Mouse (Mus musculus) neural tube, embryonic 12.5 days (tissue): Measurements from ENCODE around the gene Klhl35. TPM values are rescaled to one million over a fixed set of nuclear protein-coding genes. Genes with fewer than 3 reads are reported as not detected.

Source experiments
- ATAC-seq: fragments of 200-750 bp; cut with Nextera tagmentation; 2 replicates; pipeline ENCODE4 v1.8.0; 2017; ENCODE audit warnings: low read depth, mild to moderate bottlenecking, moderate TSS enrichment, moderate library complexity; ENCODE audit not compliant: low FRiP score
- H3K27ac ChIP-seq: fragments of 300-500 bp; sonication (generic); 2 replicates; pipeline ENCODE4 v1.5.1; 2016
- H3K27me3 ChIP-seq: fragments of 300-500 bp; sonication (generic); replicated peaks from 2 replicates; pipeline ENCODE4 v1.6.1; 2016; ENCODE audit warnings: mild to moderate bottlenecking
- H3K36me3 ChIP-seq: fragments of 300-500 bp; sonication (generic); 2 replicates; pipeline ENCODE4 v1.6.1; 2016; ENCODE audit warnings: mild to moderate bottlenecking
- H3K4me1 ChIP-seq: fragments of 300-500 bp; sonication (generic); 2 replicates; pipeline ENCODE4 v1.6.1; 2016
- H3K4me2 ChIP-seq: fragments of 300-500 bp; sonication (generic); replicated peaks from 2 replicates; pipeline ENCODE4 v1.6.1; 2016; ENCODE audit warnings: mild to moderate bottlenecking
- H3K4me3 ChIP-seq: fragments of 300-500 bp; sonication (generic); 2 replicates; pipeline ENCODE4 v1.5.1; 2016
- H3K9ac ChIP-seq: fragments of 300-500 bp; sonication (generic); 2 replicates; pipeline ENCODE4 v1.6.1; 2016; ENCODE audit warnings: mild to moderate bottlenecking
- H3K9me3 ChIP-seq: fragments of 300-500 bp; sonication (generic); 2 replicates; pipeline ENCODE4 v1.6.1; 2016; ENCODE audit warnings: mild to moderate bottlenecking
- WGBS: fragments of 180-500 bp; shearing (Covaris S2); methylation state at CpG from one replicate; pipeline ENCODE4 v1.1.7; 2016; 5-methylcytosine and 5-hydroxymethylcytosine counted together
- polyA plus RNA-seq: library from polyadenylated mRNA; unstranded; fragments of >200 nt; fragmentation: Nextera tagmentation; extraction: Ambion mirVana; gene quantifications from 2 replicates; pipeline ENCODE4 v1.2.1, GENCODE M21; 2016

The Klhl35 gene
- polyA plus RNA-seq, 1 experiment from 2014 or later: 46.9 TPM

DNA sequence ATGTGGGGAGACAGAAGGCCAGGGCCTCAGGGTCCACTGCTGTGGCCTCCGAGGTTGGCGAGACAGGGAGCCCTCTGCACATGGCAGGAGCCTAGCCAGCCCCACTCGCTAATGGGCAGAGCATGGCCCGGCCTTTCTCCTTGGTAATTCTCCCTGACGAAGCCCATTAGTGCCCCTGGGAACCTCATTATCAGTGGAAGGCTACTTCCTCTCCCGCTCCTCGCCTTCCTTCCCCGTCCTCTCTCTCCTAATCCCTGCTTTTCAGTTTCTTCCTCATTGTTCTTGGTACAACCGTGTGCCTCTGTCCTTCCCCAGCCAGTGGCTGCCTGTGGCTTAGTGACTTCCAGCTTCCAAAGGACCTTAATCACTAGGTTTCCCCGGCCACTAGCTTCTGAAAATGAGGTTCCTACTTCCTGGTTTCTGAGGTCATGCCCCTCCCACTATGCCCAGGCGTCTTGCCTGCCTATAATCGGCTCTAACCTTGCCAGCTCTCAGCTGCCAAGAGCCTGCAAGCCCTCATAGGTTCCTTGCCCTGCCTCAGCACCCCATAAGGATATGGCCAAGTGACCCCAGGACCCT, 31.0 kb upstream of the Klhl35 start:
- no peak overlapping the region for H3K4me3 ChIP-seq
- 51% methylated on average over 12 of the region's 12 CpGs for WGBS
- H3K9ac ChIP-seq: no peak overlapping the region
- no peak overlapping the region for H3K27ac ChIP-seq
- ATAC-seq: no peak
- H3K9me3 ChIP-seq: no peaks in the 10 kb centered on the region
- H3K27me3 ChIP-seq: no peaks in the 10 kb centered on the region
- peaks cover 6% of the 10 kb centered on the region for H3K36me3 ChIP-seq
- no peak overlapping the region for H3K4me2 ChIP-seq
- H3K4me1 ChIP-seq: peaks cover 32% of the 10 kb centered on the region

DNA sequence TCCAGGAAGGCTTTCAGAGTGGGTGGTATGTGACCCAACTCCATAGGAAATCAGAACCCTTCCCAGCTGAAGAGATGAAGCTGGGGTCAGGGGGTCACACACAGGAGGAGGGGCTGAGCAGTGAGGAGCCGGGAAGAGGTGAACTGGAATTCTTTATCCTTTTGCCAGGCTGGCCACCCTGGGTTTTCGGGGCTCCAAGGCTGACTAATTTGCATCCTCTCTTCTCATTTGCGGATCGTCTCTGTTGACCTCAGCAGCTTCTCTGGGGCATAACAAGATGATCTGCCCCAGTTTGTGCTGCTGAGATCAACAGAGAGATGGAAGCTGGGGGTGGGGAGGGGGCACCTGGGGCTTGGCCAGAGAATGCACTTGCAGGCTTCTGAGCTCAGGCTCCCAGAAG, 29.3 kb upstream of the Klhl35 start:
- Histone ChIP-seq H3K4me1 (peaks cover 36% of the 10 kb centered on the region), H3K27ac (no peak overlapping the region)

DNA sequence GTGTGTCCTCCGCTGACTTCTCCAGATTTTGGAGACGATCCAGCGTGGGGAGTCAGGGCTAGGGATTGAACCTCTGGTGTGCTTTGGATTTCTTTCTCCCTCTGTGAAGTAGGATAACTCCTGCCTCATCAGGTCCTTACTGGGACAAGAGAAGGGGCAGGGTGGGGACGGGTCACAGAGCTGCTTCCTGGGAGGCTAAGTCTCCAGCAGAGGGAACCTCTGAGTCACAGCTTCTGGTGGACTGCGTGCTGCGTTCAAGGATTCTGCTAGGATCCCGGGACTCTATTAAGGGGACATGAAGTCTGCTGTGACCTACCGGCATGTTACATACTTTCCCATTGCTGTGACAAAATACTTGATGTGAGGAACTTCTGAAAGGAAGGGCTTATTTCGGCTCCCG, 26.9 kb upstream of the Klhl35 start:
- peaks cover 7% of the 10 kb centered on the region for H3K36me3 ChIP-seq
- no peaks in the 10 kb centered on the region for H3K27me3 ChIP-seq
- no peaks in the 10 kb centered on the region for H3K9me3 ChIP-seq
- no peak overlapping the region for H3K9ac ChIP-seq
- H3K4me1 ChIP-seq: peaks cover 32% of the 10 kb centered on the region
- no peak overlapping the region for H3K4me2 ChIP-seq
- ATAC-seq: no peak
- WGBS: 72% methylated on average over 10 of the region's 10 CpGs
- H3K27ac ChIP-seq: no peak overlapping the region
- H3K4me3 ChIP-seq: no peak overlapping the region

More for the DNA sequence above, 29.3 kb upstream of the Klhl35 start:
- Histone ChIP-seq H3K27me3 (no peaks in the 10 kb centered on the region), H3K36me3 (peaks cover 4% of the 10 kb centered on the region; the same call in 1 of the 2 replicates), H3K9ac (no peak overlapping the region), H3K4me3 (no peak overlapping the region), H3K9me3 (no peaks in the 10 kb centered on the region), H3K4me2 (no peak overlapping the region)
- WGBS: under 1% methylated on average over 4 of the region's 4 CpGs
- ATAC-seq: no peak

- ATAC-seq: no peak
Measured at GRCm38 (mm10) chr7:99441534-99442072, 24.2 kb upstream of the Klhl35 start.

DNA sequence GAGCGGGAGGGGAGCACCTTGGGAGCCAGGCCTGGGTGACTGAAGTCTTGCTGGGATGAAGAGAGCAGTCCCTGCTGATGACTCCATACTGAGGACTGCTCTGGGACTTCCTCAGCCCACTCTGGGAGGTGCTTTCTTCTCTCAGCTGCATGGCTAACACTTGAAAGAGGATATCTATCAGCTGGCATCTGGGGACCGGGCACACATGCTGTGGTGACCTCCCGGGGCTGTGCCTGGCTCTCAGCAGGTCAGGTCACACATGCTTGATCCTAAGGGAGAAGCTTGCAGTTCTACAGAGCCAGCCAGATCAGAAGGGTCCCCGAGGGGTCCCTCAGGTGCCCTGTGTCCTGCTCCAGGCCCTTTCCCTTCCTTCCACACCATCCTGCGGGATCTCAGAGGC, 22.6 kb upstream of the Klhl35 start:
- Histone ChIP-seq H3K4me1 (peaks cover 26% of the 10 kb centered on the region), H3K4me2 (no peak overlapping the region), H3K4me3 (no peak overlapping the region), H3K27me3 (no peaks in the 10 kb centered on the region), H3K9me3 (no peaks in the 10 kb centered on the region), H3K27ac (0 out of 2 replicates have a peak overlapping the region, but pooled peaks have one; percentile 37), H3K36me3 (peaks cover 5% of the 10 kb centered on the region), H3K9ac (0 out of 2 replicates have a peak overlapping the region, but pooled peaks have one; percentile 26)
- WGBS: 61% methylated on average over 5 of the region's 5 CpGs
- no peak for ATAC-seq

More at GRCm38 (mm10) chr7:99441534-99442072, 24.2 kb upstream of the Klhl35 start:
- no peaks in the 10 kb centered on the region for H3K9me3 ChIP-seq
- no peak overlapping the region for H3K4me2 ChIP-seq
- no peak overlapping the region for H3K4me3 ChIP-seq
- H3K36me3 ChIP-seq: peaks cover 7% of the 10 kb centered on the region
- H3K9ac ChIP-seq: no peak overlapping the region
- WGBS: 22% methylated on average over 6 of the region's 6 CpGs
- peaks cover 26% of the 10 kb centered on the region for H3K4me1 ChIP-seq
- H3K27ac ChIP-seq: no peak overlapping the region
- H3K27me3 ChIP-seq: no peaks in the 10 kb centered on the region

DNA sequence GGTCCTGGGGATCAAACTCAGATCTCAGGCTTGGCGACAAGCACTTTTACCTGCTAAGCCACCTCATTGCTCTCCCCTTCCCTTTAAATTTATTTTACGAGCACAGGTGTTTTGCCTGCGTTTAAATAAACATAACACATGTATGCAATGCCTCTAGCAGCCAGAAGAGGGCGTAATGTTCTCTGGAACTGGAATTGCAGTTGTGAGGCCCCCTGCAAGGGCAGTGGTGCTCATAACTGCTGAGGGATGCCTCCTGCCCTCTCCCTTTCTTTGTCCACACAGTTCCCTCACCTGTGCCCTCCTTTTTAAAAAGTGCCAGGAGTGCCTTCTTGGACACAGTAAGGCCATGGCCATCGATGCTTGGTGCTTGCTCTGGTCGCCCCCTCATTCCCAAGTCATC, 21.8 kb upstream of the Klhl35 start:
- H3K4me1 ChIP-seq: peaks cover 30% of the 10 kb centered on the region

GRCm38 (mm10) chr7:99445833-99446232, 20.0 kb upstream of the Klhl35 start:
- no peaks in the 10 kb centered on the region for H3K27me3 ChIP-seq
- WGBS: 65% methylated on average over 2 of the region's 2 CpGs
- H3K27ac ChIP-seq: no peak overlapping the region
- no peak overlapping the region for H3K4me2 ChIP-seq
- H3K36me3 ChIP-seq: peaks cover 4% of the 10 kb centered on the region
- no peak overlapping the region for H3K4me3 ChIP-seq
- ATAC-seq: no peak
- peaks cover 39% of the 10 kb centered on the region for H3K4me1 ChIP-seq
- no peak overlapping the region for H3K9ac ChIP-seq
- H3K9me3 ChIP-seq: no peaks in the 10 kb centered on the region

More for the DNA sequence above, 21.8 kb upstream of the Klhl35 start:
- no peak overlapping the region for H3K4me3 ChIP-seq
- no peaks in the 10 kb centered on the region for H3K9me3 ChIP-seq
- WGBS: 69% methylated on average over 6 of the region's 6 CpGs
- H3K9ac ChIP-seq: no peak overlapping the region
- no peak overlapping the region for H3K27ac ChIP-seq
- no peak overlapping the region for H3K4me2 ChIP-seq
- no peak for ATAC-seq
- H3K27me3 ChIP-seq: no peaks in the 10 kb centered on the region
- H3K36me3 ChIP-seq: peaks cover 4% of the 10 kb centered on the region

- no peak overlapping the region for H3K4me2 ChIP-seq
- H3K9me3 ChIP-seq: no peaks in the 10 kb centered on the region
- H3K9ac ChIP-seq: no peak overlapping the region
- no peak overlapping the region for H3K4me3 ChIP-seq
- WGBS: 47% methylated on average over 5 of the region's 5 CpGs
- peaks cover 25% of the 10 kb centered on the region for H3K4me1 ChIP-seq
- ATAC-seq: no peak
- no peaks in the 10 kb centered on the region for H3K27me3 ChIP-seq
- no peaks in the 10 kb centered on the region; the same call in 1 of the 2 replicates for H3K36me3 ChIP-seq
- no peak overlapping the region for H3K27ac ChIP-seq
Measured at GRCm38 (mm10) chr7:99447323-99447722, 18.5 kb upstream of the Klhl35 start.

DNA sequence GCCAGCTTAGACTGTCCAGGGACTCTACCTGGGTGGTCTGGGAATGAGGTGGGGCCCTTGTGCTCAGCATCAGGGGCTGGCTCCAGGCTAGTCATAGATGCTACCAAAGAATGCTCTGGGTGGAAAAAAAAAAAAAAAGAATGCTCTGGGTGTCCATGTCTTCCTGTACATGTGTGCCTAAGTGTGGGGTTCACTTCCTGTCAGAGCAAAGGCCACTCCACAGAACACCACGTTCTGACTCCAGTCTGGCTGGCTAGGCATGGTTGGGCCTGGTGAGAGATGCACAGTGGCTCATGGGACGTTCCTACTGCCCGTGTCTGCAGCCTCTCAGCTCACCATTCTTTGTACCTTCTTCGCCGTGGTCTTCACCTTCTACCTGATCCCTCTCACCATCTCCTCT, 17.2 kb upstream of the Klhl35 start:
- no peak overlapping the region for H3K27ac ChIP-seq
- peaks cover 25% of the 10 kb centered on the region for H3K4me1 ChIP-seq
- H3K4me3 ChIP-seq: no peak overlapping the region
- H3K27me3 ChIP-seq: no peaks in the 10 kb centered on the region
- H3K4me2 ChIP-seq: no peak overlapping the region
- H3K9ac ChIP-seq: no peak overlapping the region
- no peak for ATAC-seq
- no peaks in the 10 kb centered on the region for H3K9me3 ChIP-seq
- WGBS: 81% methylated on average over 5 of the region's 5 CpGs
- no peaks in the 10 kb centered on the region; the same call in 1 of the 2 replicates for H3K36me3 ChIP-seq

DNA sequence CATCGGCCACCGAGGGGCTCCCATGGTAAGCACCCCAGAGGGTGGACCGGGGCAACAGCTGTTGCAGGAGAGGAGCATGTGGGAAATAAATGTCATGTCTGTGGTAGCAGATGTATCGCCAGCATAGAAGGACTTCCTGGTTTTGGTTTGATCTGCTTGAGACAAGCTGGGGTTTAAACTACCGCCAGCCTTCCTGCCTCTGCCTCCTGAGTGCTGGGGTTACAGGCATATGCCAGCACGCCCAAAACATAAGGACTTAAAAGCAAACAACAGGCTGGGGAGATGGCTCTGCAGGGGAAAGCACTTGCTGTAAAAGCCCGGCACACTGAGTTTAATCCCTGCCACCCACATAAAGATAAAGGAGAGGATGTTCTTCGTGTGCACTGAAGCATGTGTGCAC, 16.7 kb upstream of the Klhl35 start:
- 53% methylated on average over 8 of the region's 8 CpGs for WGBS
- no peaks in the 10 kb centered on the region for H3K27me3 ChIP-seq
- peaks cover 25% of the 10 kb centered on the region for H3K4me1 ChIP-seq
- no peak for ATAC-seq
- no peaks in the 10 kb centered on the region; the same call in 1 of the 2 replicates for H3K36me3 ChIP-seq
- no peak overlapping the region for H3K9ac ChIP-seq
- no peak overlapping the region for H3K4me3 ChIP-seq
- 0 out of 2 replicates have a peak overlapping the region, but pooled peaks have one; percentile 21 for H3K27ac ChIP-seq
- no peaks in the 10 kb centered on the region for H3K9me3 ChIP-seq
- no peak overlapping the region for H3K4me2 ChIP-seq

GRCm38 (mm10) chr7:99449751-99450150, 16.1 kb upstream of the Klhl35 start:
- no peak overlapping the region for H3K9ac ChIP-seq
- ATAC-seq: no peak
- H3K4me2 ChIP-seq: no peak overlapping the region
- WGBS: 42% methylated on average over 3 of the region's 3 CpGs
- H3K4me3 ChIP-seq: no peak overlapping the region
- no peak overlapping the region for H3K27ac ChIP-seq
- no peaks in the 10 kb centered on the region for H3K27me3 ChIP-seq
- H3K36me3 ChIP-seq: peaks cover 4% of the 10 kb centered on the region; the same call in 1 of the 2 replicates
- H3K4me1 ChIP-seq: peaks cover 25% of the 10 kb centered on the region
- no peaks in the 10 kb centered on the region for H3K9me3 ChIP-seq

GRCm38 (mm10) chr7:99450703-99451102, 15.1 kb upstream of the Klhl35 start:
- 0% methylated on average over 3 of the region's 3 CpGs for WGBS
- Histone ChIP-seq H3K27ac (no peak overlapping the region), H3K36me3 (peaks cover 5% of the 10 kb centered on the region; the same call in 1 of the 2 replicates), H3K4me2 (no peak overlapping the region), H3K4me3 (no peak overlapping the region), H3K9me3 (no peaks in the 10 kb centered on the region), H3K4me1 (peaks cover 21% of the 10 kb centered on the region), H3K9ac (no peak overlapping the region), H3K27me3 (no peaks in the 10 kb centered on the region)
- ATAC-seq: peak; percentile 42

DNA sequence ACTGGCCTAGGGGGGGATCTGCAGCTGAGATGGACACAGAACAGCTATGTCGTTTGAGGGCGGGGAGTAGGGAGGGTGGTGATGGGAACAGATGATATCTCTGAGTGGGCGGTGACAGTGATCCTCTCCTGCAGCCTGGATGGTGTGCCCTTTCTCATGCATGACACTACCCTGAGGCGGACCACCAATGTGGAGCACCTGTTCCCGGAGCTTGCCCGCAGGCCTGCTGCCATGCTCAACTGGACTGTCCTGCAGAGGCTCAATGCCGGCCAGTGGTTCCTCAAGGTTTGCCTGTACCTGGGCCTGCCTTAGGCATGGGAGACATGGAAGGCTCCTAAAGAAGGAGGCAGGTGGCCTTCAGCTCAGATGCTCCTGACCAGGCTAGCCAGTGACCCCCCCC, 12.9 kb upstream of the Klhl35 start:
- H3K27me3 ChIP-seq: no peaks in the 10 kb centered on the region
- peaks cover 13% of the 10 kb centered on the region; the same call in 1 of the 2 replicates for H3K4me1 ChIP-seq
- no peak overlapping the region for H3K4me3 ChIP-seq
- no peak for ATAC-seq
- H3K4me2 ChIP-seq: no peak overlapping the region
- no peak overlapping the region for H3K9ac ChIP-seq
- no peak overlapping the region for H3K27ac ChIP-seq
- H3K9me3 ChIP-seq: no peaks in the 10 kb centered on the region
- WGBS: 86% methylated on average over 7 of the region's 7 CpGs
- H3K36me3 ChIP-seq: peaks cover 5% of the 10 kb centered on the region; the same call in 1 of the 2 replicates
